Mouse (Mus musculus) CH12.LX (cell line): ENCODE results near the gene Fbxl17.

Experiments
- CTCF ChIP-seq, 2 experiments: IDR thresholded peaks in 1 of 2; conservative IDR thresholded peaks in 1 of 2; 2 replicates each; pipeline ENCODE4 v1.5.1; 2011 to 2012; ENCODE audit warnings: low read depth in 2 of 2, low read length in 2 of 2, improper control_type of control experiment in 1 of 2, inconsistent platforms in 1 of 2, mild to moderate bottlenecking in 1 of 2, moderate library complexity in 1 of 2
- E2F4 ChIP-seq: IDR thresholded peaks from 2 replicates; pipeline ENCODE4 v1.6.1; 2011; ENCODE audit warnings: low read depth, low read length, improper control_type of control experiment; ENCODE audit not compliant: insufficient replicate concordance
- EP300 ChIP-seq: IDR thresholded peaks from 2 replicates; pipeline ENCODE4 v1.6.1; 2011; ENCODE audit warnings: low read length, improper control_type of control experiment
- MAFK ChIP-seq: IDR thresholded peaks from 2 replicates; pipeline ENCODE4 v1.6.1; 2011; ENCODE audit warnings: low read length, improper control_type of control experiment; ENCODE audit not compliant: insufficient replicate concordance
- MAX ChIP-seq: IDR thresholded peaks from 2 replicates; pipeline ENCODE4 v1.6.1; 2011; ENCODE audit warnings: low read length, improper control_type of control experiment
- MAZ ChIP-seq: IDR thresholded peaks from 2 replicates; pipeline ENCODE4 v1.6.1; 2012; ENCODE audit warnings: low read depth, mild to moderate bottlenecking, inconsistent platforms, low read length, improper control_type of control experiment, moderate library complexity
- MYC ChIP-seq: IDR thresholded peaks from 2 replicates; pipeline ENCODE4 v1.6.1; 2011; ENCODE audit warnings: low read depth, mild to moderate bottlenecking, improper control_type of control experiment, low read length
- NRF1 ChIP-seq: IDR thresholded peaks from 2 replicates; pipeline ENCODE4 v1.6.1; 2014; ENCODE audit warnings: low read depth, mild to moderate bottlenecking, inconsistent platforms, low read length, improper control_type of control experiment, moderate library complexity
- POLR2A ChIP-seq: IDR thresholded peaks from 2 replicates; pipeline ENCODE4 v1.6.1; 2011; ENCODE audit warnings: low read depth, mild to moderate bottlenecking, improper control_type of control experiment, low read length
- USF1 ChIP-seq: IDR thresholded peaks from 2 replicates; pipeline ENCODE4 v1.6.1; 2014; ENCODE audit warnings: low read depth, mild to moderate bottlenecking, inconsistent platforms, low read length, improper control_type of control experiment
- USF2 ChIP-seq: conservative IDR thresholded peaks from 2 replicates; pipeline ENCODE4 v1.6.1; 2011; ENCODE audit warnings: low read depth, low read length, improper control_type of control experiment

DNA sequence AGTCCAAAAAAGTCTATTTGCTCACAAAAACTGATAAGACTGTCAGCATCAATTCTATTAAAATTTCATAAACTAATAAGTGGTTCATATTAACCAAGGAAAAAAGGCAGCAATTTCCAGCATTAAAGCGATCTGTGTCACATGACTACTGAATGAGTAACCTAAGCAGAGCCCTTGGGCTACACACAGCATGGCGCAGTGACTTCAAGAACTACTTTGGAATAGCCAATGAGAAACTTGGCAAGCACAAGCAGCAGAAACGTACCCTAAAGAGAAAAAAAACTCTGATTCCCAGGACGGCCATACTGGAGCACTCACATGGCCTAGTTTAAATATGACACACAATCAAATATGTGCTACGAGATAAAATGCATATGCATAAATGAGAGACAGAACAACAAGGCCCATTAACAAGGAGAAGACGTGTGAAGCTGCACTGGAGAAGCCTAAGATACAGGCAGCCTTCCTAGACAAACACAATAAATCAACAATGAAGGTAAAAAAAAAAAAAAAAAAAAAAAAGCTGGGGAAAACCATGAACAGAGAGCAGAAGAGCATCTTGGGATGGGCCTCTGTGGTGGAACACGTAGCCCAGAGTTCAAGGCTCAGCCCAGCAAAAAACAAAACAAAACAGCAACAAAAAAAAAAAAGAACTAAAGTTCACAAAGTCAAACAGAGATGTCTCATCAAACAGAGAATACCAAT is 5.8 kb downstream of the Fbxl17 start:
- TF ChIP-seq EP300 (no peak), MAFK (no peak), CTCF (conservative IDR thresholded peaks at IDR 0.05 in 1 of 2, IDR thresholded peaks at IDR 0.05 in 1 of 2; ENCODE audit: low read depth in 2 of 2, low read length in 2 of 2) (no peak), MAZ (no peak), NRF1 (no peak), E2F4 (no peak), USF1 (no peak), USF2 (no peak), POLR2A (no peak), MYC (no peak), MAX (no peak)
